Mouse (Mus musculus) embryonic stem cell, embryonic (primary cell): ENCODE data around the gene Ano1.

Experiments used
- CTCF ChIA-PET, 4 experiments: fragments of 300-600 bp in 2 of 4; fragments of 350-600 bp in 2 of 4; sonication (Branson Sonifier 250); formaldehyde crosslinking; loops; one replicate each; lab custom pipeline; 2022; ENCODE audit warnings: inconsistent platforms in 2 of 4; lab: Charles Lee
- POLR2A ChIA-PET, 4 experiments: fragments of 300-600 bp in 2 of 4; fragments of 350-600 bp in 2 of 4; sonication (Branson Sonifier 250); formaldehyde crosslinking; loops; one replicate each; lab custom pipeline; 2022; ENCODE audit warnings: antibody characterized with exemption in 4 of 4, inconsistent platforms in 1 of 4; lab: Charles Lee

Gene Ano1

GRCm38 (mm10) chr7:144604291-144604690 is 147.5 kb downstream of the Ano1 start:
- CTCF ChIA-PET = interaction anchor here in 1 of 4 experiments (0.5 kb wide), 1 partner anchor 513 kb away, joined by 5 read pairs; no protein-coding TSS in a partner anchor
- POLR2A ChIA-PET = no interaction called here

- ChIA-PET POLR2A (no interaction called here), CTCF (interaction anchor here in 1 of 4 experiments (0.6 kb wide), 1 partner anchor 311 kb away, joined by 4 read pairs; no protein-coding TSS in a partner anchor)
Measured at GRCm38 (mm10) chr7:144600333-144600900, 151.4 kb downstream of the Ano1 start.

- CTCF ChIA-PET = interaction anchor here in 1 of 4 experiments (0.7 to 6.8 kb wide), 2 partner anchors 186 to 214 kb away, joined by 3 to 109 read pairs; no protein-coding TSS in a partner anchor
- POLR2A ChIA-PET = interaction anchor here in 1 of 4 experiments (1.5 kb wide), 1 partner anchor 10 kb away, joined by 5 read pairs; no protein-coding TSS in a partner anchor
Measured at GRCm38 (mm10) chr7:144589508-144589907, 162.3 kb downstream of the Ano1 start.

- POLR2A ChIA-PET = interaction anchor here in 3 of 4 experiments (0.6 to 1.7 kb wide), 6 partner anchors 9 to 304 kb away, joined by 3 to 11 read pairs (median 4); no protein-coding TSS in a partner anchor
- CTCF ChIA-PET = interaction anchor here (0.5 to 6.8 kb wide), 49 partner anchors 9 to 716 kb away, joined by 3 to 109 read pairs (median 4); no protein-coding TSS in a partner anchor
Measured at GRCm38 (mm10) chr7:144587291-144587690, 164.5 kb downstream of the Ano1 start.

GRCm38 (mm10) chr7:144585648-144586047 is 166.1 kb downstream of the Ano1 start:
- ChIA-PET CTCF (interaction anchor here (0.5 to 6.8 kb wide), 10 partner anchors 82 to 321 kb away, joined by 3 to 109 read pairs (median 3); no protein-coding TSS in a partner anchor), POLR2A (interaction anchor here in 1 of 4 experiments (1.5 kb wide), 1 partner anchor 20 kb away, joined by 3 read pairs; no protein-coding TSS in a partner anchor)

GRCm38 (mm10) chr7:144583619-144584018 is 168.2 kb downstream of the Ano1 start:
- ChIA-PET CTCF (interaction anchor here (0.6 to 6.8 kb wide), 11 partner anchors 39 to 528 kb away, joined by 3 to 109 read pairs (median 3); no protein-coding TSS in a partner anchor), POLR2A (interaction anchor here in 2 of 4 experiments (0.7 to 1.3 kb wide), 2 partner anchors 9 to 284 kb away, joined by 3 to 4 read pairs; no protein-coding TSS in a partner anchor)

- ChIA-PET POLR2A (interaction anchor here (0.6 to 2.5 kb wide), 40 partner anchors 10 to 753 kb away, joined by 3 to 12 read pairs (median 3); partner anchors contain the start of genes Cttn (in 1 of the 4), LTO1 (in 1 of the 4), Ppfia1 (in 1 of the 4) and Tpcn2 (in 1 of the 4)), CTCF (interaction anchor here (0.6 to 2.1 kb wide), 19 partner anchors 11 to 375 kb away, joined by 3 to 11 read pairs (median 4); no protein-coding TSS in a partner anchor)
Measured at GRCm38 (mm10) chr7:144582284-144582980, 169.3 kb downstream of the Ano1 start, which contains the start of gene Fadd. Gene Fadd (minus strand): TSS chr7:144582463.

- CTCF ChIA-PET = interaction anchor here (0.6 to 2.1 kb wide), 25 partner anchors 12 to 374 kb away, joined by 3 to 11 read pairs (median 3); no protein-coding TSS in a partner anchor
- POLR2A ChIA-PET = interaction anchor here (0.6 to 2.5 kb wide), 41 partner anchors 10 to 752 kb away, joined by 3 to 12 read pairs (median 3); partner anchors contain the start of genes Cttn (in 1 of the 4), LTO1 (in 1 of the 4), Ppfia1 (in 1 of the 4) and Tpcn2 (in 1 of the 4)
Measured at GRCm38 (mm10) chr7:144581559-144582283, 170.1 kb downstream of the Ano1 start.

- CTCF ChIA-PET = interaction anchor here (0.6 to 1.3 kb wide), 5 partner anchors 9 to 534 kb away, joined by 3 to 4 read pairs (median 3); no protein-coding TSS in a partner anchor
- POLR2A ChIA-PET = interaction anchor here in 1 of 4 experiments (0.5 to 3.7 kb wide), 2 partner anchors 10 to 429 kb away, joined by 3 to 11 read pairs; no protein-coding TSS in a partner anchor
Measured at GRCm38 (mm10) chr7:144577876-144578275, 173.9 kb downstream of the Ano1 start.

GRCm38 (mm10) chr7:144572234-144572633 is 179.5 kb downstream of the Ano1 start:
- ChIA-PET POLR2A (interaction anchor here in 1 of 4 experiments (1.0 kb wide), 1 partner anchor 10 kb away, joined by 3 read pairs; the partner anchor contains the start of gene Fadd), CTCF (interaction anchor here in 1 of 4 experiments (1.0 kb wide), 1 partner anchor 251 kb away, joined by 4 read pairs; no protein-coding TSS in a partner anchor)

GRCm38 (mm10) chr7:144571598-144571997 is 180.2 kb downstream of the Ano1 start:
- POLR2A ChIA-PET = interaction anchor here in 1 of 4 experiments (1.0 kb wide), 1 partner anchor 10 kb away, joined by 3 read pairs; the partner anchor contains the start of gene Fadd
- CTCF ChIA-PET = no interaction called here

GRCm38 (mm10) chr7:144569428-144569827 is 182.3 kb downstream of the Ano1 start:
- ChIA-PET POLR2A (interaction anchor here in 2 of 4 experiments (0.5 to 2.3 kb wide), 3 partner anchors 10 to 297 kb away, joined by 3 to 11 read pairs (median 3); partner anchors contain the start of gene Fadd (in 1 of the 2)), CTCF (no interaction called here)

- POLR2A ChIA-PET = interaction anchor here in 2 of 4 experiments (0.6 to 2.3 kb wide), 5 partner anchors 11 to 310 kb away, joined by 3 to 11 read pairs (median 5); partner anchors contain the start of gene Fadd (in 2 of the 2)
- CTCF ChIA-PET = interaction anchor here in 3 of 4 experiments (0.6 to 1.6 kb wide), 6 partner anchors 13 to 1649 kb away, joined by 3 read pairs; partner anchors contain the start of gene Fadd (in 1 of the 3)
Measured at GRCm38 (mm10) chr7:144568091-144568490, 183.7 kb downstream of the Ano1 start.

- POLR2A ChIA-PET = interaction anchor here in 1 of 4 experiments (1.1 to 2.3 kb wide), 3 partner anchors 12 to 94 kb away, joined by 4 to 11 read pairs (median 6); partner anchors contain the start of gene Fadd
- CTCF ChIA-PET = interaction anchor here in 3 of 4 experiments (0.8 to 1.6 kb wide), 4 partner anchors 14 to 1648 kb away, joined by 3 read pairs; partner anchors contain the start of gene Fadd (in 1 of the 3)
Measured at GRCm38 (mm10) chr7:144566921-144567682, 184.7 kb downstream of the Ano1 start.

GRCm38 (mm10) chr7:144563456-144564155 is 188.2 kb downstream of the Ano1 start:
- ChIA-PET CTCF (interaction anchor here in 1 of 4 experiments (0.6 kb wide), 1 partner anchor 377 kb away, joined by 4 read pairs; no protein-coding TSS in a partner anchor), POLR2A (interaction anchor here in 1 of 4 experiments (0.7 kb wide), 1 partner anchor 18 kb away, joined by 3 read pairs; no protein-coding TSS in a partner anchor)
